Mouse (Mus musculus): ENCODE measurements at regions not wholly inside any gene's neighbourhood (a gene's known extent, or its start where the extent isn't known, plus 50 kb on each side); places are given as distances from the start of the nearest gene placed in this dataset.

DNA sequence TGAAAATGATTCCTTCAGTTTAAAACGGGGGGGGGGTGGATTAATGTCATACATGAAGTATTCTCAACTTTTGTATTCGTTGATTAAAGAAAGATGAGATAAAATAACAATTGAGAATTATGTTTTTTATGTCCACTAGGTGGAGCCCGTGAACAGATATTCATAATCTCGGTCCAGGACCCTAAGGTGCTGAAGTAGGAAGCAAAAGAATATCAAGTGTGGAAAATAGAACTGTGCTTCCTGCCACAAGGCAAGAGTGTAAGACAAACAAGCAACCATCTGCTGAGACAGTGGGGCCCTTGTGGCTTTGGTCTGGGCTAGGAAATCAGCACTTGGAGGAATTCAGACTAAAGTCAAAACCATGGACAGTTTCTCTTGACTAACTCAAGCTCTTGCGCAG lies 50.9 kb upstream of the Kap start:
- peak in 1 of 2 experiments; percentile 21 for DNase-seq (ENCODE audit: low spot score in 2 of 2)

DNA sequence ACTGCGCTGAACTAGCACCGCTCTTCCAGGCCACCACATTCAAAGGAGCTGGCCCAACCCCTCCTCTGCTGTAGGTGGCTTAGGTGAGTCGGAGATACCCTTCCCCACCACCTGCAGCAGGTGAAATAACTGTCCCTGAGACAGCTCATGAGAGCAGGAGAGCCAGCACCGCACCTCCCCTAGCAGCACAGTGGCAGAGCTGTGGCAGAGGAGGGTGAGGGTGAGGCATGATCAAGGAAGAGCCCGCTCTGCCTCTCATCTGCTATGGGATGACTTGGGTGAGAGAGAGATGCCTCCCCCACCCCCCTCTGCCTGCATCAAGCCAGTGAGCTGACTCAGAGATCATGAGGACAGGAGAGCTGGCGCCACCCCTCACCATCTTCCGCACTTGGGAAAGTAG lies 81.1 kb upstream of the Kap start:
- no peak for DNase-seq (ENCODE audit: low spot score in 2 of 2)

DNA sequence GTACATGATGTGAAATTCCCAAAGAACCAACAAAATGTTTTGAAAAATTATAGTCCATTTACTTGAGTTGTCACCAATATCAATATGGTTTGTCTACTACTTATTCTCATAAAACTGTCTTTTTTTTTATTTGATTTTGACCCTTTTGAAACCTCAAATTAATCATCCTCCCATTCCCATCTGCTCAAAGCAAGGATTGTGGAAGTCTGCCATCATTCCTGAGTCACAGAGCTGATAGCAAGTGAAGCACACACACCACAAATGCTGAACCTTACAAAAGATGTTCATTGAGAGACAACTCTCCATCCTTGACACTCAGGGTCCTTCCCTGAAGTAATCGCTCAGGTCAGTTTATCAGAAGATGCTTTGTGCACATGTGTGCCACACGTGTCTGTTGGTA lies 82.1 kb upstream of the Kap start:
- no peak for DNase-seq (ENCODE audit: low spot score in 2 of 2)

DNA sequence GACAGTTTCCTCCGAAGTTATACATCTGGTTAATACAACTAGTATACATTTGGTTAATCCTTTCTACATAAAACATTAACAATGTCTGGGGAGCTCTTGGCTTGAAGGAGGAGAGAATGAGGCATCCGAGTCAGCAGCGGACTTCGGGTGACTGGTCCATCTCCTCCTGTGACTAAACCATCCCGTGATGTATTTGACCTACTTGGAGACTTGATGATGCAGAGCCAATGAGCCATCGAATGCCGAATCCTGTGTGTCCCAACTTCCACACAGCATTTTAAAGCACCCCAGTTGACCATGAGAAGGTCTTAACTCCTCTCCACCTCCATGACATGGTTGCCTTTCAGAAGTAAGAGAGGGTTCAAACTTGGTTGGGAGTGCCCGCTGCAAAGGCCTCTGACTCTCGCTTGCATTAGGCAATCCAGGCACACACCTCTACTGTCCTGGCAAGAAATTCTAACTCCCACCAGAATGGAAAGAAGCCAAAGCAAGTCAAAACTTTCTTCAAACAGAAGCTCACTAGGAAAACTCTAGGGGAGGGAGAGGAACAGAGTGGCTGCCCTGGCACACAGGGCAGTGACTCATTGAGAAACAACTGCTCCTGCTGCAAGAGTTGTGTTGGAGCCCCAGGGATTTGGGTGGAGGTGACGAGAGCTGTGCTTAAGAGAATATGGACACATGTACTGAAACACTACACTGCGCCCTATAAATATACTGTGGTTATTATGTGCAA lies 75.4 kb upstream of the Etv6 start:
- DNase-seq (ENCODE audit: low spot score in 2 of 2), result no peak

DNA sequence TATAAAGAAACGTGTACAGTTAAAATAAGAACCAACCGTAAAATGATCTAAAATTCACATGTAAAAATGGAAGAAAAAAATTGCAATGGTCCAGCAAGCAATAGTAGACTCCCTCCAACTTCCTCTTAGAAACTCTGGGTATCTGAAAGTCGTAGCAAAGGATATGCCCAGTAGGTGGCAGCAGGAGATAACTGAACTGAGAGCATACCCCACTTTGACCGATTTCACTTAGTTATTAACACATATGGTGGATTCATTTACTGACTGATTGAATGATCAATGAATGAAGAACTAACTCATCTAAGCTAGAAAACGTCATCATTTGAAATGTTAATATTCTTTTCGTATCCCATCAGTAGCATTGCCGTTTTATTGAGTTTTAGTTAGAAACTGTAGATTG lies 74.8 kb upstream of the Etv6 start:
- peak; percentile 81 to 86 for DNase-seq (ENCODE audit: low spot score in 2 of 2)

DNA sequence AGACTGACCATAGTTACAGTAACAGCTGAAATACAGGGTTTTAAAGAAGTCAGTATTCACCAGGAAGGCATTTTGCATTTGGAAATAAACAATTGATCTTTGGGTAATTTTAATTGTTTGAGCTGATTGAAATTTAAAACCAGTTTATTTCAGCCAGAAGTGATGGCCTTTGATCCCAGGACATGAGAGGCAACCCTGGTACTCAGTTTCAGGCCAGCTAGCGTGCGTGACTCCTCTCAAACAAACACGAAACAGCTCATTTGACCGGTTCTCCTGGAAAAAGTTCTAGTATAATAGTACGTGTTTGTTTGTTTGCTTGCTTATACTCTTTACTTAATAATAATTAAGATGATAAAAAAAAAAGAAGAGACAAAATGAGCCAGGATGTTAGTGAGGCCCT lies 72.9 kb upstream of the Etv6 start:
- no peak for DNase-seq (ENCODE audit: low spot score in 2 of 2)

DNA sequence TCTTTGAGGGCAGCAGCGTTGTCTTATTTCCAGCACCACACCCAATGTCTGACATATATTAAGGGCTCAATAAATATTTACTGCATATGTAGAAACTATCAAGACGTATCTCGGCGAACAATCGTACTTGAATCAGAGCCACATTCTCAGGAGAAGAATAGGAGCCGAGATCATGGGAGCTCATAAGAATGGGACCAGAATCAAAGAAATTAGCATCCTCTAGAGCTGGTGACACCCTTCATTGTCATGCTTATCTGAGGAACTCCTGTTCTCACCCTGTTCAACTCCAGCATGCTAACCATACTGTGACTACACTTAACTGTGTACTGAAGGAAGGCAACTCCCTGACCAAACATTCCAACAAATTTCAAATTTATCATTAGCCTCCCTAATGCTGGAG lies 72.2 kb upstream of the Etv6 start:
- no peak for DNase-seq (ENCODE audit: low spot score in 2 of 2)

DNA sequence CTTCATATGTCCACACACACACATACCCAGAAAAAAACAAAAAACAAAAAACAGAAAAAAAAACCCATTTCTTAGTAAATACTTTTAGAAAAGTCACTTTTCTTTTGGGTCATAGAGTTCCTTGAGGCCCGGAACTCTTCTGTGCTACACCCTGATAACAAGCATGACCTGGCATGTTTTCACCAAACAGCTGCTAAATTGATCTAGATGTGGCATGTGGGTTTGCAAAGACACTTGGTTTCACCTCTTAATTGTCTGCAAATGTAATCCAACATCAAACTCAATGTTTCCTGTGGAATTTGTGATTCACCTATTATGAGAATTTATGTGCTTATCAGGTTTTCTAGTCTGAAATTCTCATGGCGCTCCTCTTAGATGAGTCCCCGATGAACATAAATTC lies 68.2 kb upstream of the Etv6 start:
- DNase-seq (ENCODE audit: low spot score in 2 of 2), result no peak

DNA sequence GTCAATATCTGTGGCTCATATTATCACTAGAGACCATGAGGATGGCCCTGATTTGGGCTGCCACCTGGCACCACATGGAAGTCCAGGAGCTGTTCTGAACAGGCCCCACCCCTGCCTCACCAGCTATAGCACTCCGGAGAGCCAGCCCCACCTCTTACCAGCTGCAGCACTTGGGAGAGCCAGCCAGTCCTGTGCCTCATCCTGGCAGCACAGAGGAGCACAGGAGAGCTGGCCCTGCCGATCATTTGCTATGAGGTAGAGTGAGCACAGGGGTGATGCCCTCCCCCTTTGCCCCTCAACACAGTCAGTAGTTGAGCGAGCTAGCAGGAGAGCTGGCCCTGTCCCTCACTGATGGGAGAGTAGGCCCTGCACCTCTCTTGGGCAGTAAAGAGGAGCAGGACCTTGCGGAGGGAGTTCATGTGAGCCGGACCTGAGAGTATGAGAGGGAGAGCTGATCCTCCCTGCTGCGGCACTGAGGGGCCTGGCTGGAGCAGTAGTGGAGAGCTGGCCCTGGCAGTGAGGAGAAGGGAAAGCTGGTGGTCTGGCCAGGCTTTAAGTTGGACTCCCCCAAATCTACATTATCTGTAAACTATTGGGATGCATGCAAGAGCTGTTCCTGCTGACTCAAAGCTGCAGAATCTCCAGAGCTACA lies 63.3 kb upstream of the Etv6 start:
- no peak for DNase-seq (ENCODE audit: low spot score in 2 of 2)

DNA sequence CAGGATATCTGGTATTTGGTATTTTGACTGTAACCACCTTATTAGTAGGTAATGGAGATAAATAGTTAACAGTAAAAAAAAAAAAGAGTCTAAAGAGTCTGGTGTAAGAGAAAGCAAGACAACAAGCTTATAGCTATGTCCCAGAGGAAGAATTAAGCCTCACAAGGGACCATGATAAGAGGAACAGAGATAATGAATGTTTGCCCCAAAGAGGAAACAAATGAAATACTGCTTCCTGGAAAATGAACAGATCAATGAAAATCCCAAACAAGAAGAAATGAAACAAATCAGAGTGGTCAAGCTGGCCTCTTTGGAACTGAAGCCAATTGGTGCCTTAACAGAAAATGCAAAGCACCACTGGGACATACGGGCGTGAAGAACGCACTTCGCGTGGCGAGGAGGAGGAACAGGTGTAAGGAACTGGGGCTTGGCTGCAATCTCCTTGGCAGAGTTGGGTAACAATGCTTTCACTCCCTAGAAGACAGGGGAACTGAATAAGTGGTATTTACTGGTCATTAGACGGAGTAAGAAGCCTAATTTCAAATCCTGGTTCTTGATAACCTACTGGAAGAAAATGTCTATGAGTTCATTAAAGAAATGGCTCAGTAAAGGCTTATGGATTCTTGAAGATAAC lies 62.2 kb upstream of the Etv6 start:
- no peak for DNase-seq (ENCODE audit: low spot score in 2 of 2)

DNA sequence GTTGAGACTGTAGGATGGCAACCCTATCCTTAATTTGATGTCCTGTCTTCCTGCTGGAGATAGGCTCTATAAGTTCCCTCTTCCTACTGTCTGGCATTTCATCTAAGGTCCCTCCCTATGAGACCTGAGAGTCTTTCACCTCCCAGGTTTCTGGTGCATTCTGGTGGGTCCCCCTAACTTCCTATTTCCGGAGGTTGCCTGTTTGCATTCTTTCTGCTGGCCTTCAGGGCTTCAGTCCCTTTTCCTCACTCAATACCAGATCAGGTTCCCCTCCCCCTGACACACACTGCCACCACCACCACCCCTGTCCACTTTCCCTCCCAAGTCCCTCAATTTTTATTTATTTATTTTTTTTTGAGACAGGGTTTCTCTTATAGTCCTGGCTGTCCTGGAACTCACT lies 59.5 kb upstream of the Etv6 start:
- DNase-seq (ENCODE audit: low spot score in 2 of 2), result no peak

DNA sequence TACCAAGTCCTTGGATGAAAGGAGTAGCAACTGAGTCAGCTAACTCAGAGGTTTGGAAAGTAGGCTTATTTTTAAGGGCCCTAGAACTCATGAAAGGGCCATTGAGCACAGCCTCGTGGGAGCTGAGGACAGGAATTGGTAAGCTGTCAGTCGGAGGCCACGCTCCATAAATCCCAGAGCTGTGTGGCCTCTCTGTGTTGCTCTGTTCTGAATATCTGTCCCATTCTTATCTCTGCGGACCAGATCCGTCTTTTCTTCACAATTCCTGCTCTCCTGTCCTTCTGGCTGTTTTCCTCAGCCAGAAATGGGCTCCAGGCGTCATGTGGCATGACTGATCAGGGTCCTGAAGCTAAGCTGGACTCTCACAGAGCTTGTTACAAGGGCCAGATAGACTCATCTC lies 58.6 kb upstream of the Etv6 start:
- no peak for DNase-seq (ENCODE audit: low spot score in 2 of 2)

DNA sequence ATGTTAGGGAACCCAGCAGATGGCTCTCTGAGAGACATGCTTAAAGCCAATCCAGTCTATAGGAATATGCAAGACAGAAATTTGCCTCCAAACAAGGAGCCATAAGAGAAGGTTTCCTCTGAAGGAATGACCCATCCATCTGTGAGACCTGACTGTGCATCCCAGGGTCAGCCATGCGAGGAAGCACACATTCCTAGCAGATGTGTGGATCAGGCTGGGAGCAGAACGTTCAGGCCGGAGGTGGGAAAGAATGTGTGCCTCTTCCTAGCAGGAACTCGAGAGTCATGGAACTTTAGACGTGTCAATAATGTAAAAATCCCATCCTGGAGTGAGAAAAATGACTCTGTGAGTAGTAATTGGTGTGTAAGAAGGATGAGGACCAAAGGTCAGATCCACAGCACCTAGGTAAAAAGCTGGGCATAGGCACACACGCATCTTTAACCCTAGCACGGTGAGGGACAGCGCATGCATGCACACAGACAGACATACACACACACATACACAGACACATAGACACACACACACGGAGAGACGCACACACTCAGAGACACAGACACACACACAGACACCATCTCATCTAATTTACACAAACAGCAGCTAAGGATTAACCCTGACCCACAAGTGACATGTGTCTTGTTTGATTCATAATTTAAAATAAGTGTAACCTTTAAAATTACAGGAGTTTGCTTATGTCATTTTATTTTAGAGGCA lies 51.5 kb upstream of the Etv6 start:
- no peak for DNase-seq (ENCODE audit: low spot score in 2 of 2)

DNA sequence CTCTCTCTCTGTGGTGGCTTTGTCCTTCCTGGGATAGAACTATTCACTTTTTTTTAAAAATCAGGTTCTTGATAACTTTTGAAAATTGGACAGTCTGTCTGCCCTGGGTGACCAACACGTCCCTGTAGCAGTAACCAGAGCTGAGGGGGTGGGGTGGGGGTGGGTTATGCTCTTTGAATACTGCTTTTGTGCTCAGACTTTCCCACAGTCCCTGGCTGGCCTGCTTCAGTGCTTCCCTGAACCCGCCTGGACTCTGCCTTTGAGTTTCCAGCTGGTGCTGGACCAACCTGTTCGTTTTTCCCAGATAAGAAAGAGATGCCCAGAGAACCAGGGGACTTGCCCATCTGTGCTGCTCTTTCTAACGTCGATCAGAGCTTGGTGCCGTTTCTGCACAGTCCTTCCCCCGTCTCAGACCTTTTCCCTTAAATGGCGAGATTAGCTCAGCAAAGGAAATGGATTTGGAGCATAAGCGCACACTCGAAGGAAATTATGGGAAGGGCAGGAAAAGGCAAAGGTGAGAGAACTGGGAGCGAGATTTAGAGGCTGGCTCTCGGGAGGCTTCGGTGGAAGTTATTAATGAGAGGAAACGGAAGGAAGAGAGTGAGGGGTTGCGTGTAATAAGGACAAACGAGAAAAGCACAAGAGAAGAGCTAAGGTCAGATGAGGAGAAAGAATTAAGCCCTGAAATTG lies 50.7 kb upstream of the Etv6 start:
- no peak for DNase-seq (ENCODE audit: low spot score in 2 of 2)

Measured in right cerebral cortex, postnatal 10 days (tissue).